Mouse (Mus musculus): ENCODE measurements at regions not wholly inside any gene's neighbourhood (a gene's known extent, or its start where the extent isn't known, plus 50 kb on each side); places are given as distances from the start of the nearest gene placed in this dataset.

DNA sequence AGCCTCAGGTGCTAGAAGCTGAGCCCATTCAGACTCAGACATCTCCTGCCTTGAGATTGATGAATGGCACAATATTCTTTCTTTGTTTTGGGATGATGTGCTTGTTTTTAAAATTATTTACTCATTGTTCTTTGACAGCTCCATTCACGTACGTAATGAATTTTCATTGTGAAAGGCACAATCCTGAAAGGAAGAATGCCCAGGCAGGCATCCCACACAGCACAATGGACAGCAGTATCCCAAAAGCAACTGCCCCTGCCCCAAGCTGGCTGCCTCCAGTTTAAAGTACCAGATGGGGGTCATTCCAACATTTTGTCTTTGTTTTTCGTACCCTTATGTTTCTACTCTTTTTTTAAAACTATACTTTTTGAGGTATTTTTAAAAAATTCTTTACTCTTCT lies 210.9 kb upstream of the St8sia2 start:
- DNase-seq (ENCODE audit: low spot score): no peak

DNA sequence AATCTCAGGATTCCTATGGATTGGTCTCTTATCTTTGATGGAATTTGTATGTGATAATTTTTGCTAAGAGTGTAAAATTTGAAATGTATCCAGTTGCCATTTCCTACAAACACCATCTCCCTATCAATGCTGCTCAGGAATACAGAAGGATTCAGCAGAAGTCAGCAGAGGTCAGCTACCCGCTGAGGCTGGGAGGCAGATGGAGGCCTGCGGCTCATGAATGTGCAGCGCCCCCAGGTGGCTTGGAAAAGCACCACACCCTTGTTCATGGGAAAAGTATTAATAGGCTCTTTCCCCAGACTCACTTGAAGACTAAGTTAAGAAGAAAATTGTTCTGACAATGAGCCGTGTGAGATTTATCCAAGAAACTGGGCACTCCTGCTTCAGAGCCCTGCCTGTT lies 187.2 kb upstream of the St8sia2 start:
- DNase-seq (ENCODE audit: low spot score): no peak

DNA sequence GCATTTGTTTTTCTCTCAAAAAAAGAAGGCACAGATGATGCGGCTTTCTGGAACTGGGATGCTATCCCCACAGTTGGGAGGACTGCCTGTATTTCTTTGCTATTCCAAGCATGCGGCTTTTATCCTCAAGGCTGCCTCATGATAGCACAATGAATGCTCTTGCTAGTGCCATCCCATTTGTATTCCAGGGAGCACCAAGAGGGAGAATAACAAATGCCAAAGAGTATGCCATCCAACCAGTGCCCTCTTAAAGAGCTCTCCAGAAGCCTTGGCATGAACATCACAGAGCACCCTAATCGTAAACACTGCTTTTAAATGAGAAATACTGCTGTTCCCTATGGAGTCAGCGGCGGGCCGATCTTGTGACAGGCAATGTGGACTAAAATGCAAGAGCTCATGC lies 185.3 kb upstream of the St8sia2 start:
- DNase-seq (ENCODE audit: low spot score): peak; percentile 5

DNA sequence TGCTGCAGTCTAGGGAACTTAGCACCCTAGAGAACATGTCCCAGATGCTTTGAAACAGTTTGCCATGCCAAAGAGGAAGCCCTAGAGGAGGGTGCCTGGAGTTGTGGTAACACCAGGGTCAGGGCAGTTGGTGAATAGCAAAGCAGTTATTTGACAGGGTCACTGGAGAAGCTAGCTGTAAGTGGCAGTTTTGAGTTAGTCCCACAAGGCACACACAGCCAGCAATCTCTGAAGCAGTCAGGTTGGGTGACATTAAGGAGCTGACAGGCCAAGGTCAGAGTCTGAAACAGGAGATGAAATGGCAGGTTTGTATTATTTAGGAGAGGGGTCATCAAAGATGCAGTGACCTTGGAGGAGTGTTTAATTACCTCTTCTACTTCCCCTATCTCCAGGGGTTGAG lies 171.2 kb upstream of the St8sia2 start:
- DNase-seq (ENCODE audit: low spot score): no peak

DNA sequence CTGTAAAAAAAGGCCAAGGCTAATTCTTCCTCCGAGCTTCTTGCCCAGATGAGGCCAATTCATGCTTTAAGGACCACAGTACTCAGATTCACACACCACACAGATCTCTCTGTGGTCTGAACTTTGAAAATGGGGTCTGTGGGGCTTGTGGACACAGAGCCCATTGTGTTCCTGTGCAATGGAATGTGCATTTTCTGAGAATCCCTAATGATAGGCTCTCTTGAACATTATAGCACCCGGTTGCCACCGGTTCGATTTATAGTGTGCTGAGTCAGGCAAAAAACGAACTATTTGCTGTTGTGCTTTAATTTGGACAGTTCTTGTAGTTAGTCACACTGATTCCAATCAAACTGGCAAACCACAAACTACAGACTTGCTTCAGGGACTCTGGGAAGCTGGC lies 160.7 kb upstream of the St8sia2 start:
- DNase-seq (ENCODE audit: low spot score): no peak

DNA sequence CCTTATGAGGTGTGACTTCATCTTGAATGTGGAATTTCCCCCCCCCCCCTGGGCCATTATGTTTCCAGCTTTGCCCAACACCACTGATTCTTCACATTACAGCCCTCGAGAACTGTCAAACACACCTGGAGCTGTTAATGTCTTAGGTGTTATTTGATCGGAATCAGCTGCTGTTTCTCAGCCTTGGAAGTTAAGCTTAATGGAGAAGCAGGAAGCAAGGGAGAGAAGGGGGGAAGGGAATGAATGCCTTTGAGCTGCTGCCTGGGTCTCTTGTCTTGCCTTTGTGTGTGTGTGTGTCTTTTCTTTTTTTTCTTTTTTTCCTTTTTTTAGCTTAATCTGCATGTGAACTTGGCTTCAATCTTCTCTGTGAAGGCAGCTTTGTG lies 159.7 kb upstream of the St8sia2 start:
- no peak for DNase-seq (ENCODE audit: low spot score)

DNA sequence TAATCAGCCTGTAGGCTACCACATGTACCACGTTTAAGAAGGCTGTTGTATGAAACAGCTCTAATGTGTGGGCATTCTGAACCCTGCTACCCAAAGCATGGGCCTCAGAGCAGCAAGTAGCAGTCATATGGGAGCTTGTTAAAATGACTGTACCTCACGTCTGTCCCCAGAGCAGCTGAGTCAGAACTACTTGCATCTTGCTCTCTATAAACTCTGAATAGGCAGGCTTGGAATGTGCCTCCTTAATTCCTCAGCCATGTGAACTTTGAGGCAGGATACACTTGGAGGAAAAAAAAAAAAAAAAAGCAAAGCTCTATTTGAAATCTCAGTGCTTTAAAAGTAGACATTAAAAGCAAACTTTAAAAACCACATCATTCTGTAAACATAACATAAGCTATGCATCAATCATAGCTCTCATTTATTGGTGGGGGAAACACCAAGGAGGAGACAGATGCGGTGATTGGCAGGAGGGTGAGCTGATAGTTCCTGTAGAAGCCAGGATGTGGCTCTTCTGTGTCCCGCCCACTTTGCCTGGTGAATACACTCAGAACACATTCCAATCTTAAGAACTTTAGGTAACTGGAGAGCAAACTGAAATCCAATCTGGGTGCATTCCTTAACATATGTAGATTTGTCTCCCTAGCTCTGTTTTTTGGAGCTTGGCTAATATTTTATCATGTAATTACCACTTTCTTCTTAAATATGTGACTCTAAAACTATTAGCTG lies 159.2 kb upstream of the St8sia2 start:
- DNase-seq (ENCODE audit: low spot score): no peak

DNA sequence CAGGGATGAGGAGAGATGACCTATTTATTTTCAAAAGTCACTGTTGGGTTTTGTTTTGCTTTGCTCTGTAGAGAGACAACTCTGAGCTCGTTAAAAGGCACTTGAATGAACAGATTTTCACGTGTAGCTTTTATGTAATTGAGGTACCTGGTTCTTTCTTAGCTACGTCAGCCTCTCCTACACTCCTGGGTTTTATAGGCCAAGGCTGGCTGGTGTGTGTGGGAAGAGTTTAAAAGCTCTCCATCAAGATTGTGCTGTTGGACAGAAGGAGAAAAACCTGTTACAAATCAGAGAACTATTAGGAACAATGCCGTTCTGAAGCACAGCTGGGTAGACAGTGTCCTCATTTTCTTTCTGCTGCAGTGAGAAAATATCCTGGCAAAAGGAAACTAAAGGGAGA lies 138.1 kb upstream of the St8sia2 start:
- no peak for DNase-seq (ENCODE audit: low spot score)

DNA sequence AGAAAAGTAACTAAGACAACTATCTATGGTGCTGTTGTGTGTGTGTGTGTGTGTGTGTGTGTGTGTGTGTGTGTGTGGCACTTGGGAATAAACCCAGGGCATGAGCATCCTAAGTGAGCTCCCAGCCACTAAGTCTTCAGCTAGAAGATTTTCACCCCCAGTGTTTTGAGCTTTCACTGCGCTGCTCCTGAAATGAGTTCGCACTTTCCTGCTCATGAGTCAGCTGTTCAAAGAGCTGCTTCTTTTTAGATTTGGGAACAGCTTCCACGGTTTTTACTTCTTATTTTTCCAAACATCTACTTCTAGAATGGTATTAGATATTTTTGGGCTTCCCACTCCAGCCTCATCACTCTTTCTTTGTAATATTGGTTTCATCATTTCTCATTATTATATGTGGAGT lies 129.7 kb upstream of the St8sia2 start:
- no peak for DNase-seq (ENCODE audit: low spot score)

DNA sequence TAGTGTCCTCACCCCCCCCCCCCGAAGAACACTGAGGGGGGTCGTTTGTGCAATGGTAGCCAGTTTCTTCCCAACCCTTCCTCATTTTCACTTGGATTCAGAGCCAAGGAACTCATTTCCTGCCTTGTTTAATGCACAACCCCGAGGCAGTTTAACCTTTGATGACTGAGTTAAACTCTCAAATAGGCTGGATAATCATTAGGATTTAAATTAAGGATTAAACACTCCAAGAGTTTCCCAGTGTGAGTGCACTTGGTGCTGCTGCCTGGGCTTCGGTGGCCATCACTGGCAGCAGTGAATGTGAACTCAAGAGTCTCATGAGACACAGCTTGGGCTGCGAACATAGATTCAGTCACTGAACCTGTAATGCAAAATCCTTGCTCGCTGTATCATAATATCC lies 124.7 kb upstream of the St8sia2 start:
- DNase-seq (ENCODE audit: low spot score): no peak

DNA sequence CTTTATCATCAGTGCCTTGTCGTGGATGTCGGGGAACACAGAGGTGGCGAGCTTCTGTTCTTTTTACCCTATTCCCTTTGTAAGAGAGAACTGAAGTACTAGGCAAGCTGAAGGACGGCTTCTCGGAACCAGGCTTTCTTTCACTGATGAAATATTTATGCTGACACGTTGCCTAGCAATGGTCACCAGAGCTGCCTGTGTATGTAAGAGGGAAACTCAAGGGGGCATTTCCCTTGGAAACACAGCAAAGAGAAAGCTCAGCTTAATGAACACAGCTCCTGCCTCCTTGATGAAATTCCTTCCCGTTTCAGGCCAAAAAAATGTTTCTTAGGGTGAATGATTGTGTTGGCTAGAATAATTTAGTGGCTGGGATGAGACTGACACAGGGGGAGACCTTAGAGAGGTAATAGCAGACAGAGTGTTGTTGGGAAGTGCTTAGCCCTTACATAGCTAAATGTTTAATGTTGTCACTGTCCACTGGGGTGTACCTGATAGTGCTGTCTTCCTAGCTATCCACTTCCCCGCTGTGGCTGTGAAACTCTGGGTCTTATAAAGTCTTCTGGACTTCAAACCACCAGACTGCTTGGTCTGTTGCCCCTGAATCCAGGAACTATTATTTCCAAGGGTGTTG lies 116.8 kb upstream of the St8sia2 start:
- DNase-seq (ENCODE audit: low spot score): no peak

DNA sequence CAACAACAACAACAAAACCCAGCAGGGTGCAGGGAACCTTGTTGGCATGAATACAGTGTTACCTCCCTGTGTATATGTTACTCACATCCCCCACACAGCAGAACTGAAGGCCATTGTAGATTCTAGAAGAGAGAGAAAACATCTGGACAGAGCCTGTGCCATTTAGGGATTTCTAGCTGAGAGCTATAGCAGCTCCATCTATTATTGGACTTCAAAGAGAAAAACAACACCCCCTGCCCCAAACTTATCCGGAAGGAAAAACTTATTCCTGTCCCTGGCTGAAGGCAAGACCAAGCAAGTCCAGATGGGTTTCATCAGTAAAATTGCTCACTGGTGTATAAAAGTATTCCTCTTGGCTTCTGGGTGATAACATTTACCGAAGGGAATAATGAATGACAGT lies 98.6 kb upstream of the St8sia2 start:
- DNase-seq (ENCODE audit: low spot score): no peak

DNA sequence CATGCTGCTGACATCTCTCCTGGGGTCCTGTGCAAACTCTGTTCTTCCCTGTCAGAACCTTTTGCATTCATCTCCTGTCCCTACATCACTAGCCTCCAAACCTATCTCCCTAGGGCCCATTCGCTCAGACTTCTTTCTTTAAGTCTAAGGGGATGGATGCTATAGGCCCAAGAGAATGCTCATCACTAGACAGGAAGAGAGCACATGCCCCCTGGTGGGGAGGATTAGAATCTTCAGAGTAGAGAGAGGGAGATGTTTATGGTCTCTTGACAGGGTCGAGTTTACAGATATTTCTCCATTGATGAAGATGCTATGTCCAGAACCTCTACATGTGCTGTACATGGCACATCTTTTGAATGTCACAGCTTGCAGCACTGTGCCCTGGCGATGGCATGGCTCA lies 94.9 kb upstream of the St8sia2 start:
- DNase-seq (ENCODE audit: low spot score): no peak

DNA sequence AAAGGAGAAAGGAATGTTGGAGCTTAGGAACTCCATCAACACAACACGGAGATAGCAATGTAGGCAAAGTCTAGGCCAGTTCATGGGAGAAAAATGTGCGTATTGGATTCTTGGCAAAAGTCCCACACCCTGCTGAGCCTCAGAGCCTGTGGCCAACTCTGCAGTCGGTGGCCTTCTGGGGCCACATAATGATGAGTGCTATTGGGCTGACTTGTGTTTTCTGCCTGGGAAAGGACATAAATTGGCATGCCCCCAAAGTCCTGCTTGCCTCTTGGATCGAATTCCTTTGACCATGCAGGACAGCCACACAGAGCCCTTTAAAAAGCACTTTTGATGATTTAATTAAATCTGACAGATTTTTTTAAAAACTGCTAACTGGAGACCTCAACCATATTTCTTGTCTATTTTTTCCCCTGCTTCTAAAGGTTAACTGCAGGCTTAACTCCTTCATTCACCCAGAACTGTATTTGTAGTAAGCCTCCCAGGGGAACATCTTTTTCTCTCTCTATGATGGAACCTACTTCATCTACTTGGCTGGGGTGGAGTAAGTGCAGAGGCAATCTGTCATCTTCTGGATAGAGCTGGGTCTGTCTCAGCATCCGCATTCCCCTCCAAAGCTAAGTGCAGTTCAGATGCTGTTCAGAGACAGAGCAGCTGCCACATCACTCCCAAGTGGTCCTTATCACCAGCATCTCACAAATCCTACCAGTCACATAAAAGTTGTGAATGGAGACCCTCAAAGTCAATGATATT lies 93.9 kb upstream of the St8sia2 start:
- DNase-seq (ENCODE audit: low spot score): no peak

DNA sequence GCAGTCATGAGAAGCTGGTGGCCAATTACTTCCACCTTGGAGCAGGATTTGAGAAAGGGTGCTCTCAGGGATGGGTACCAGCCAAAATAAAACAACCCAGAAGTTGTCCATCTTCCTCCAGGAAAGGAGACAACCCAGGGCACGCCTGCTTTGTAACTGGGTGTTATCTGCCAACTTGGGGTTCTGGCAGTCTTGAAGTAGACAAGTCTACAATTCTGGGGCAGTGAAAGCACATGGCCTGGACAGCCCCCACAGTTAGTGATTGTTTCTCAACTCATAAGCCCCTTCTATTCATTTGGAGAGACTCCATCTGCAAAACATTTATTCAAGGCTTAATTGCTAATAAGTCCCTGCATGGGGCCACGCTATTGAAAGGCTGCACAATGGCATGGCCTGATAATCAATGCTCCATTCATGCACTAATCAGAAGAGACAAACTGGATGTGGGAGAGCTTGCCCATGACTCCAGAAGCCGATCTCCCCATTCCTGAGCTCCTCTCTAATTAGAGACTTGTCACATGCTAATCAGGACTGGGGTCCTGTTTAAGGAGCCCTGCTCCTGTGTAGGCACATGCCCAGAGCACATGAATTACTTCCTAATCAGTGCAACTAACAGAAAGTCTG lies 78.0 kb upstream of the St8sia2 start:
- DNase-seq (ENCODE audit: low spot score): no peak

DNA sequence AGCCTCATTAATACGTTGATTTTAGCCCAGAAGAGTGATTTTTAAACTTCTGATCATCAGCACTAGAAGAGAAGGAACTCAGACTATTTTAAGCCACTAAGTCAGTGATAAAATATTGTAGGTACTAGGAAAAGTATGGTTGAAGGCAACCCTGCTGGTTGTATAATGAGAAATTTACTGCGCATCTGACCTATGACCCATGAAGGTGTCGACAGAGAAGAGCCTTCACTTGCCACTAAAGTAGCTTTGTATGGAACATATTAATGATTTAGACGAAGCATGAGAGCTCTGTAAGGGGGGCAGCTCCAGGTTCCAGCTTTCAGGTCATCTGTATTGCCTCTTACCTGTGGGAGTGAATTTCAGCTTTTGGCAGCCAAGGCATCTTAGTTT lies 67.4 kb upstream of the St8sia2 start:
- DNase-seq (ENCODE audit: low spot score): no peak

DNA sequence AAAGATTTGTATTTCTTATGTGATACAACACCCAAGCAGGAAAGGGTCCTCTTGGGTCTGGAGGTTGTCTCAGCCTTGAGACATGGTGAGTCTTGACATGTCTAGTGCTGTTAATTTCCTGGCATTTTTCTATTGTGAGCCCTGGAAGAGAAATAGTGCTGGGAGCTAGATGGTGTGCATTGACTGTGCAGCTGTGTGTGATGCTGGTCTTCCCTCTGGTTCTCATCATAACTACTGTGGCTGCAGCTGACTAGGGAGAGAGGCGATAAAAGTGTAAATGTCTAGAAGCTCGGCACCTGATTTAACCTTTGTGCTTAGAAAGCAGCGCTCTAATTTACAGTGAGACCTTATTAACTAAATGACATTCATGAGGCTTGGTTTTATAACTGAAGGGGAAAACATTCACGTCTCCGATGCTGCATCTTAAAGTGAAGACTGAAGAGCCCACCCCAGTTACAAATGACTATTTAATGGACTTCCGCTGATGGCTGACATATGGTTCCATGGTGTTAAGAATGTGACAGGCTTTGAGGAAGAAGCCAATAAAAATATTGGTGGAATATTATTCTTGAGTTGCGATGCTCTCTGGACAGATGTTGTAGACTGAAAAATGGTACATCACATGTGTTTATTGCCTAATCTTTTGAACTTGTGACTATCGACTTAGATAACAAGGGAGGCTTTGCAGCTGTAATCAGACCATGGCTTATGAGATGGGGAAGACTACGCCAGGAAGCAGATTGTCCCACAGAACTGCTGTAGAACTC lies 66.8 kb upstream of the St8sia2 start:
- DNase-seq (ENCODE audit: low spot score): no peak

DNA sequence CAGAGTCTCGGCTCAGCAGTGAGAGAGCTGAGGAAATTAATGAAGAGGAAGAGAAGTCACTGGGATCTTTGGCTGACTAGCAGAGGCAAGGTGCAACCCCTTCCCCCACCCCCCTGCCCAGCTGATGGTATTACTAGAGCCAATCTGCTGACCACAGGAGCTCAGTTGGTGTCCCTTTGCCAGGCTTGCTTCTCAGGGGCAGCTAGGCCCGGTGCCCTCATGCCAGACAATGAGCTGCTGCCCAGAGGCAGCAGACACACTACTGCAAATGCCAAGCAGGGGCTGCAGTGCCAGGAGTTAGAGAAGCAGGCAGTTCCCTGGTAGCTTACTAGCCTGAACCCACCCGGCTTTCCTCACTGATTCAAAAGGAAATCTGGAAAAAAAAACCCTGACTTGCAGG lies 59.1 kb upstream of the St8sia2 start:
- no peak for DNase-seq (ENCODE audit: low spot score)

DNA sequence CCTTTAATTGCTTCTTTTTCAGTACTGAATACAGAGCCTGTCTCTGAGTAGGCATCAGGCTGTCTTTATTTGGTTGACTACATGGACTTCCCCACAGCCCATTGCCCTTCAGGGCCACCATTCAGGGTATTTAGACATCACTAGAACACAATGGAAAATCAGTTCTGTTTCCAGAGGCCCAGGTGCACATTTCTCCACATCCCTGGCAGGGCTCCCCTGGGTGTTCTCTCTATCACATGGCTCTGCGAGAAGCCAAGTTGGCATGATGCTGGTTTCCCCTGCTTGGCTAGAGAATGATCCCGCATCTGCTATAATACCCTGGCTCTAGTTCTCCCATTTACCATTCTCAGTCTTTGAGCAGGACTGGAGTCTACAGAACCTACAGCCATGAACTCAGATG lies 57.3 kb upstream of the St8sia2 start:
- no peak for DNase-seq (ENCODE audit: low spot score)

DNA sequence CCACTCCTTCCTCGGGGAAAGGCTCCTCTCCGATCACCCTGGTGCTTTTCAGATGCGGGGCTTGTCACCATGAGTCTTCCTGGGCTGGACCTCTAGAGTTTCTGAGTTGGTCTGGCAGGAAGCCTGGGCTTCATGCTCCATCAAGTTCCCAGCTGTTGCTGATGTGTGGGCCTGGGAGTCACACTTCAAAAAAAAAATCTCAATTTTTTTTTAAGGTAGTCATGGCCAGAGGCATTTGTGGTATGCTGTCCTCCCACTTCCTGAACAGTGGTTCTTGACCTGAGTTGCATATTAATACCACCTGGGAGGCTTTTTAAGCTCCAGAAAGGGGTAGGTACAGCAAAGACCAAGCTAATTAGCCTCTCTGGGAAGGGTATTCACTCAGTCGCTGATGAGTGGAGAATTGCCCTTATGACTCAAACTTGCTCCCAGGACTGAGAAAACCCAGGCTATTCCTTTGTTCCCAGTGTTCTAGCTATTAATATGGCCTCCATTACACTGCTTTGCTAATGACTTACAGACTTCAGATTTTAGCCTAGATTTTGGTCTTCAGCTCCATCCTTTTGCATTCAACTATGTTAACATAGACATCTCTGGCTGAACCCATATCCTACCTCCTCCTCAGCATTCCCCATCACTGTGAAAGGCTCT lies 52.1 kb upstream of the St8sia2 start:
- no peak for DNase-seq (ENCODE audit: low spot score)

Measured in layer of hippocampus, adult 9-10 months (tissue).